Mouse (Mus musculus): ENCODE measurements at regions not wholly inside any gene's neighbourhood (a gene's known extent, or its start where the extent isn't known, plus 50 kb on each side); places are given as distances from the start of the nearest gene placed in this dataset.
"Not testable (repeated sequence)": the region's sequence is repeated elsewhere in the genome, so short reads cannot be mapped to it uniquely, and the experiment has no call there.

DNA sequence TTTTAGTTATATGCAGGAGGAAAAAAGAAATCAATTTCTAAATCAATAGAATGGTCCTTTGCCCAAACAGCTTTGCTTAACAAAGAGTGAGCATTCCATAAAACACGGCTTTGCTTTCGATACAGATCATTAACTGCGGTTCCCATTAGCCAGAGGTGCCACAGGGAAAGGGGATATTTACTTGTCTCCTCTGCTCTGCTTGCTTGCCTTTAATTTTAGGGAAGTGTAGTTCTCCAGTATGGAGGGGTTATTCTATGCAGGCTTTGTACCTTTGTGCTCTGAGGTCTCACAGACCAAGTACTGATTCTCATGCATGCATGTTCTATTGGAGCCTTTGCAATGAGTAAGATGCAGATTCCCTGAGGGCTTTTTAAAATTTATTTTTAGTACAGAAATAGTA lies 520.2 kb upstream of the Stxbp6 start:
- no peak for DNase-seq (ENCODE audit: low read depth)

DNA sequence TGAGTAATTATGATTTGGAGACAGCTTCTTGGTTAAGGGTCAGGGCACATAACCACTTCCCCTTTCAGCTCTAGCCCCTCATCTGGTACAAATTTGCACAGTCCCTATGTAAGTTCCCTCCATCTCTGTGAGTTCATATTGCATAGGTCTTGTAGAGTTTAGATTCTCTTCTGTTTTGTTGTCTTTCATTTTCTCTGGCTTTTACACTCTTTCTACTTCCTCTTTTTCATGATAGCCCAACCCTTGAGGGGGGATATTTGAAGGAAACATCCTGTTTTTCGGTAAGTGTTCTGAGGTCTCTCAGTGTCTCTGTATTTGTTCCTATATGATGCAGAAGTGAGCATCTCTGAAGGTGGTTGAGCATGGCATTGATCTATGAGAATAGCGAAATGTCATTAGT lies 515.7 kb upstream of the Stxbp6 start:
- no peak for DNase-seq (ENCODE audit: low read depth)

DNA sequence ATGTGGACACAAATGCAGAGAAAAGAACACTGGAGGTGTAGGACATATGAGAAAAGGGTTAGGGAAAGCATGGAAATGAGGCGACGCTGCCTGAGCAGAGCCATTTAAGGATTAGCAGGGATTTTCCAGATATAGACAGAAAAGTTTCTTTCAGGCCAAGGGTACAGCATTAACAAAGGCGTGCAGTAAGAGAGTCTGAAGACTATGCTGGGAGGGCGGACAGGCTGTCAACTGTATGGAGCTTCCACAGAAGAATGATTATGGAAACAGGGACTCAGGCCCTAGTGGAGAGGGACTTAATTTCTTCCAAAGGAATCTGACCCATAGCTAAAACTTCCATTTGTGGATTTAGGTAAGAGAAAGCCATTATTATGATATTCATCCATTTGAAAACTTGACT lies 511.3 kb upstream of the Stxbp6 start:
- DNase-seq (ENCODE audit: low read depth), result no peak

DNA sequence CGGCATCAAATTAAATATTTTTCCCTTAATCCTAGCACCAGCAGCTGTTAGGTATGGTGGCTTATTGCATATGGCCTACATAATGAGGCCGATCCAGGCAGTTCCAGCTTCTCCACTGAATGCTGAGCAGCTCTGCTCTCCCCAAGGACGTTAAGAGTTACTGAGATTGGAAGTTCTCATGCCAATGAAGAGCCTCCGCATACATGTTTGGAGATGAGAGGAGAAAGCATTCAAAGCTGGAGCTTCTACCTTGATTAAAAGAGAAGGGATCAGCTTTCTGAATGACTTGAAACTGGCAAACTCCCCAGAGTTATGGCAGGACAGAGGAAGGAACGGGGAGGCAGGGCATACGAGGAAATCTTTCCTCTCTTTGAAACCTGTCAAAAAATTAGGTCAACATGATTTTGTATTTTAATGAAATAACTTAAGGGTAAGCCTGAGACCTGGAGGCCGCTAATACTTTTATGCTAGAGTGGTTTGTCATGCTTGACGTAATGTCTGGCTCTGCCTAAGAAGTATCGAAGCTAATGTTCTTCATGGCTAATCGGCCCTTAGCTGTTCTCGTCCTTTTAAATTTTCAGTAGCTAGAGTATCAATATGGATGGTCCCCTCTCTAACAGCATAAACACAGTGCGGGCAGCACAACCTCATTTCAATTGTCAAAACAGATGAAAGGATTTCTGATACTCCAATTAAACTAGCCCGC lies 489.0 kb upstream of the Stxbp6 start:
- no peak for DNase-seq (ENCODE audit: low read depth)

GRCm38 (mm10) chr12:45562637-45563220 lies 488.2 kb upstream of the Stxbp6 start:
- no peak for DNase-seq (ENCODE audit: low read depth)

GRCm38 (mm10) chr12:45561889-45562288 lies 487.4 kb upstream of the Stxbp6 start:
- no peak for DNase-seq (ENCODE audit: low read depth)

GRCm38 (mm10) chr12:45561362-45561761 lies 486.9 kb upstream of the Stxbp6 start:
- no peak for DNase-seq (ENCODE audit: low read depth)

GRCm38 (mm10) chr12:45549906-45550305 lies 475.4 kb upstream of the Stxbp6 start:
- not testable (repeated sequence) for DNase-seq (ENCODE audit: low read depth)

GRCm38 (mm10) chr12:45519554-45519953 lies 445.0 kb upstream of the Stxbp6 start:
- no peak for DNase-seq (ENCODE audit: low read depth)

- no peak for DNase-seq (ENCODE audit: low read depth)
These were observed 439.9 kb upstream of the Stxbp6 start for GRCm38 (mm10) chr12:45514459-45514858.

DNA sequence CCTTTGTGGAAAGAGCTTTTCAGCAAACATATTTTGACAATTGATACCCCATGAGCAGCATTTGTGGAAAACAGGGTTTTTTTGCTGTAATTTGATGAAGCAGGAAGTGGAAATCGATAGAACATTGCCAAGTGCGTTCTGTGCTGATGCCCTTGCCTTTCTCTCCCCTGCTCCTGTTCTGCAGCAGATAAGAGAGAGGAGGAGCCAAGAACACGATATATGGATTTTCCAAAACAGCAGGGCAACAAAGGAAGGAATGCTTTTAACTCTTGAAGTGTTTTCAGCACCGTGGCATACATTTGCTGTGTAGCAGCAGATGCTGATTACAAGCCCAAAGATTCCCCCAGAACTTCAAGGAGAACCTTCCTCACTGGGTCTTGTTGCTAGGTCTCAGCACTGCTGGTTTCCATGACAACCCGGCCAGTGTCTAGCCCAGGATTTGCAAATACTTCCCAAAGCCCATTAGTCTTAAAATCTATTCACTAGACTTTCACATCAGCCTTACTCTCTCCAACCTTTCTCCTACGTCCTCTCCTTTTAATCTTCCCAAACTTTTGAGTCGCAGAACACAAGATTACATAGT lies 433.0 kb upstream of the Stxbp6 start:
- DNase-seq (ENCODE audit: low read depth), result no peak

GRCm38 (mm10) chr12:45499834-45500233 lies 425.3 kb upstream of the Stxbp6 start:
- no peak for DNase-seq (ENCODE audit: low read depth)

DNA sequence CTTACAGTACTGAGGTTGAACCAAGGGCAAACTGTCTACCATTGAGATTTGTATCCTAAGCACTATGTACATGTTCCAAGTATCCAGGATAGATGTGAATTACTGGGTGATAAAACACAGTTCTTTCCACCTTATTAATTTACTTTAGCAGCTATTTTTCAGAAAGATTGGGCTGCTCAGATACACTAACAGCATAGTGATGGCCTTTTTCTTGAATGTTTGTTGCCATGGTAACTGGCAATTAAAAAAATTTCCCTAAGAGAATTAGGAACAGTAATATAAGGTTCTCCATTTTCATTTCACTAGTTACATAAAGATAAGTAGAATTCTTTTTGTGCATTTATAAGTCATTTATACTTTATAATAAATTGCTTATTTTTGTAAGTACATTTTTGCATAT lies 423.7 kb upstream of the Stxbp6 start:
- DNase-seq (ENCODE audit: low read depth), result no peak

DNA sequence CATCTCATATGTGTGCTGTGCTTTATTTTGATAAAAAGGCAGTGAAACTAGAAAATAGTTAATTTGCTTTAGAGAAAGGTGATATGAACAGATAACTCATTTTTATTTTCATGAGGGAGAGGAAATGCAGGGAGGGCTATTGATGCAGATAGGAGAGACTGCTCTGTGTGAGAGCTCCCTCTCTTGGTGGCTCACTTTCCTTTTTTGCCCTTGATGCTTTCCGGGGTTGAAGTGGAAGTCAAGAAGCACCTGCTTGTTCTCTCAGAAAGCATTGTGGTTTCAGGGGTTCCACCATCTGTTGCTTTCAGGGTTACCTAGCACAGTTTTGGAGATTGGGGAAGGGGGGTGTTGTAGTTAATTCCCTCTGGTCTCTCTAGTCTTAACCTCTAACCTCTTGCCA lies 414.5 kb upstream of the Stxbp6 start:
- no peak for DNase-seq (ENCODE audit: low read depth)

- DNase-seq (ENCODE audit: low read depth), result no peak
These were observed 402.4 kb upstream of the Stxbp6 start for GRCm38 (mm10) chr12:45476881-45477280.

DNA sequence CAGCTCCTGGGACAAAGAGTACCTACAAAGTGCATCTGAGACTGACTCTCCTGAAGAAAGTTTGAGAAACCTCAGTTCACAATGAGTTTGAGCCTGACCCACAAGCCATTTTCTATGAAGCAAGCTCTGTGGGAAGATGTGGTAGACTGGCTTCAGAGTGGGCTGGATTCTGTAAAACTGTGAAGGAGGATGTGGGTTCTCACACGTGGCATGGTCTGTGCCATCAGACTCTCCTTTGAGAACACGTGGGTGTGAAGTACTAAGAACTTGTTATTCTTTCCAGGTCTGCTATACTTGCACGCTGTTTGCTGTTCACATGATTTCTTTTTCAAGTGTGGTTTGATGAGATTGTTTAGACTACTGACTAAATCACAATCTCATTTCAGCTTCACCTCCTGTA lies 393.6 kb upstream of the Stxbp6 start:
- no peak for DNase-seq (ENCODE audit: low read depth)

DNA sequence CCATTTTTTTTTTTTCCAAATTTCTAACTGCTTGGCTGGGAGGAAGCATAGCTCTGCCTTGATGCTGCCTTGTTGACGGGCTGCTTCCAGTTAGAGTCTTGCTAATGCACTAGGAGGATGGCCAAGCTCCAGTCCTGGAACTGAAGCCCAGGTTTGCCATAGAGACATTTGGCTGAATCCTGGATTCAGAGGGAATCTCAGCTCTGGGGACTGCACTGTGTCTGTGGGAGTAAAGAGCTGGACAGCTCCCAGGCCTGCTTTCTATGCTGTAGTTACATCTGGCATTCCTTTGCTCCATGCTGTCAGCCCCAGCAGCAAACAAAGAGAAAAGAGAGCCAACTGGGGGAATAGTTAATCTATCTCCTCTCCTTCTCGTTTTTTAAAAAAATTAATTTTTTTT lies 392.5 kb upstream of the Stxbp6 start:
- DNase-seq (ENCODE audit: low read depth), result no peak

DNA sequence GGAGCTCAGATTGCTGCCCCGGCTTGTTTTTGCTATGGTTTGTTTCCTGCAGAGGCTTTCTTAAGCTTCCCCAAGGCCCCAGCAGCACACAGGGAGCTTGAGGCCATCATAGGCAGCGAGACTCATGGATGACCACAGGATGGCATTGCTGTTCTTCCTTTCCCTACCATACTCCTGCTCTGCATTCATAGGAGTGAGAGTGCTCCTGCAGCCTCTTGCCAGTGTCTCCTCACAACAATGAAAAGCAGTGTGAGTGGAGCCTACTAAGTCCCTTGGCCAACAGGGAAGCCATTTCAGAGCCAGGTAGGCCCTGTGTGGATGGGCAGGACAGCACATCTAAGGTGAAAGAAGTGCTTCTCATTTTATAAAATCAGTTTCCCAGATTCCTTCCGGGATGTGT lies 391.6 kb upstream of the Stxbp6 start:
- DNase-seq (ENCODE audit: low read depth), result no peak

DNA sequence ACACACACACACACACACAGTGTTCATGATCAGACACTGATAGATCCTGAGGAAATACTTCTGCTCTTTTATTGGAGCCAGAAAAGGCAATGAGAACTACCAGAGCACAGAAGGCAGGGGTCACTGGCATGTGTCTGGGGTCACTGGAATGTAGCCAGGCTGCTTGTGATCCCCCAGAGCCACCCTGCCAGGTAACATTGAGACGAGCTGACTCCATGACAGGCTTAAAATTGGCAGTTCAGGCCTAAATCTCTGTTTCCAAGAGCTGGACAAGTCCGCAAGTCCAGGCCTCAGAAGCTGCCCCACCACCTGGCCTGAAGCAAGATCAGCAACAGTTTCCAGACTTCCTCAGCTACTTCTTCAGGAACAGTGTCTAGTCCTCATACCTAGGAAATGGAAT lies 390.4 kb upstream of the Stxbp6 start:
- no peak for DNase-seq (ENCODE audit: low read depth)

- DNase-seq (ENCODE audit: low read depth), result not testable (repeated sequence)
These were observed 384.2 kb upstream of the Stxbp6 start for GRCm38 (mm10) chr12:45458746-45459145.

- peak; percentile 17 for DNase-seq (ENCODE audit: low read depth)
These were observed 369.1 kb upstream of the Stxbp6 start for GRCm38 (mm10) chr12:45443512-45444190.

GRCm38 (mm10) chr12:45442474-45442873 lies 368.0 kb upstream of the Stxbp6 start:
- DNase-seq (ENCODE audit: low read depth), result no peak

DNA sequence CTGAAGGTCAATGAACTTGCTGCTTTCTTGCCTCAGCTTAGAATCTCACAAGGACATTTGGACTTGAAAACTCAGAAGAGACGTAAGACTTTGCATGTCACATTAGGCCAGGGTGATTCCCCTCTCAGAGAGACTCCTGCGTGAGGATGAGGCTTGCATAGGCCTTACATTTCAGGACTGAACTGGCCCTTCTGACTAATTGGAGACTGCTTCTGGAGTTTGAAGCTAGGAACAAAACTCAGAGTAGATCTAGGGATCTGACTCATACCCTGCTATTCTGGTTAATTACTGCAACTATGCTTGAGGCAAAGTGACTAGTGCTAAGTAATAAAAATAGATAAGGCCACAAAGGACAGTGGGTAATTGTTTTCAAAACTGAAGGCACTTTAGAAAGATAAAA lies 365.2 kb upstream of the Stxbp6 start:
- no peak for DNase-seq (ENCODE audit: low read depth)
